Mouse (Mus musculus) limb, embryonic 14.5 days (tissue): ENCODE data around the gene Clec2g. TPM values are rescaled to one million over a fixed set of nuclear protein-coding genes. Genes with fewer than 3 reads are reported as not detected.
"Not testable (repeated sequence)": the region's sequence is repeated elsewhere in the genome, so short reads cannot be mapped to it uniquely, and the experiment has no call there.

Source experiments
- ATAC-seq: fragments of 200-750 bp; cut with Nextera tagmentation; 2 replicates; pipeline ENCODE4 v1.8.0; 2017; ENCODE audit warnings: low read depth, moderate number of reproducible peaks, moderate TSS enrichment; ENCODE audit not compliant: low FRiP score
- DNase-seq: peaks from one replicate; pipeline ENCODE4 v3.0.0-alpha.2; 2015; ENCODE audit warnings: low spot score
- H3K27ac ChIP-seq: fragments of 300-500 bp; sonication (generic); replicated peaks from 2 replicates; pipeline ENCODE4 v1.5.1; 2014; ENCODE audit warnings: low read depth, mild to moderate bottlenecking, low read length, moderate library complexity, mixed read lengths
- H3K27me3 ChIP-seq: fragments of 300-500 bp; sonication (generic); 2 replicates; pipeline ENCODE4 v1.6.1; 2014; ENCODE audit warnings: low read length, mixed read lengths; ENCODE audit not compliant: control insufficient read depth, insufficient read depth
- H3K36me3 ChIP-seq: fragments of 300-500 bp; sonication (generic); 2 replicates; pipeline ENCODE4 v1.6.1; 2014; ENCODE audit warnings: mild to moderate bottlenecking, low read length, moderate library complexity, mixed read lengths; ENCODE audit not compliant: control insufficient read depth, insufficient read depth
- H3K4me1 ChIP-seq: fragments of 300-500 bp; sonication (generic); 2 replicates; pipeline ENCODE4 v1.6.1; 2014; ENCODE audit warnings: antibody characterized with exemption, low read length, mixed read lengths; ENCODE audit not compliant: control insufficient read depth, insufficient read depth
- H3K4me2 ChIP-seq: fragments of 300-500 bp; sonication (generic); replicated peaks from 2 replicates; pipeline ENCODE4 v1.6.1; 2014; ENCODE audit warnings: low read depth, mild to moderate bottlenecking, low read length, moderate library complexity; ENCODE audit not compliant: severe bottlenecking
- H3K4me3 ChIP-seq: fragments of 300-500 bp; sonication (generic); replicated peaks from 2 replicates; pipeline ENCODE4 v1.5.1; 2014; ENCODE audit warnings: low read length
- H3K9ac ChIP-seq: fragments of 300-500 bp; sonication (generic); 2 replicates; pipeline ENCODE4 v1.6.1; 2014; ENCODE audit warnings: mild to moderate bottlenecking, low read depth, low read length, moderate library complexity; ENCODE audit not compliant: severe bottlenecking
- H3K9me3 ChIP-seq: fragments of 300-500 bp; sonication (generic); 2 replicates; pipeline ENCODE4 v1.6.1; 2016; ENCODE audit warnings: low read length; ENCODE audit not compliant: control insufficient read depth
- POLR2A ChIP-seq: fragments of 200-500 bp; IDR thresholded peaks from 2 replicates; pipeline ENCODE4 v1.8.0; 2012; ENCODE audit warnings: inconsistent platforms, mild to moderate bottlenecking, moderate library complexity, borderline replicate concordance; ENCODE audit not compliant: insufficient read depth, insufficient read length; ENCODE audit errors: extremely low read depth
- whole genome bisulfite sequencing: fragments of 180-500 bp; shearing (Covaris S2); extraction: QIAGEN DNeasy Blood & Tissue Kit; methylation state at CpG from one replicate; pipeline ENCODE4 v1.1.7; 2014; 5-methylcytosine and 5-hydroxymethylcytosine counted together
- polyA plus RNA-seq, 2 experiments: library from polyadenylated mRNA; depleted of rRNA in 1 of 2; stranded (reverse) in 1 of 2; unstranded in 1 of 2; fragments of >200 nt; fragmentation: Nextera tagmentation in 1 of 2; extraction: Ambion mirVana in 1 of 2; gene quantifications; 2 replicates each; pipeline versions ENCODE4 v1.2.1 to v1.2.3; 2012 to 2014

Gene Clec2g
- polyA plus RNA-seq, 2 experiments, result 1.1 to 1.7 TPM

- no peak for DNase-seq
- no peak for ATAC-seq
- H3K4me2 ChIP-seq, result no peak overlapping the region
- H3K4me1 ChIP-seq, result no peaks in the 10 kb centered on the region
- no peak overlapping the region for H3K27ac ChIP-seq
- WGBS, result 91% methylated on average over 3 of the region's 3 CpGs
- TF ChIP-seq POLR2A, result no peak
- H3K36me3 ChIP-seq, result no peaks in the 10 kb centered on the region
- H3K9me3 ChIP-seq, result no peaks in the 10 kb centered on the region
- no peak overlapping the region for H3K9ac ChIP-seq
- H3K27me3 ChIP-seq, result no peaks in the 10 kb centered on the region
- no peak overlapping the region for H3K4me3 ChIP-seq
Measured at GRCm38 (mm10) chr6:128973439-128973697, 39.2 kb downstream of the Clec2g start.

- ATAC-seq, DNase-seq, H3K27ac ChIP-seq, H3K9ac ChIP-seq, H3K36me3 ChIP-seq, H3K27me3 ChIP-seq, H3K9me3 ChIP-seq, H3K4me3 ChIP-seq, H3K4me2 ChIP-seq, H3K4me1 ChIP-seq: not testable (repeated sequence)
Measured at GRCm38 (mm10) chr6:128974850-128975249, 40.7 kb downstream of the Clec2g start.

- no peaks in the 10 kb centered on the region for H3K36me3 ChIP-seq
- H3K27me3 ChIP-seq, result no peaks in the 10 kb centered on the region
- no peak for TF ChIP-seq POLR2A
- DNase-seq, result no peak
- H3K9me3 ChIP-seq, result no peaks in the 10 kb centered on the region
- ATAC-seq, result no peak
- H3K4me2 ChIP-seq, result no peak overlapping the region
- no peak overlapping the region for H3K4me3 ChIP-seq
- H3K9ac ChIP-seq, result no peak overlapping the region
- no peaks in the 10 kb centered on the region for H3K4me1 ChIP-seq
- no peak overlapping the region for H3K27ac ChIP-seq
Measured at GRCm38 (mm10) chr6:128976194-128976593, 42.0 kb downstream of the Clec2g start.

- not testable (repeated sequence) for H3K36me3 ChIP-seq, H3K4me1 ChIP-seq, ATAC-seq, H3K9ac ChIP-seq, H3K9me3 ChIP-seq, DNase-seq, H3K27ac ChIP-seq, H3K4me2 ChIP-seq, H3K27me3 ChIP-seq, H3K4me3 ChIP-seq
- WGBS, result 87% methylated on average over 4 of the region's 4 CpGs
Measured at GRCm38 (mm10) chr6:128981951-128982541, 47.9 kb downstream of the Clec2g start.

- H3K27me3 ChIP-seq, result no peaks in the 10 kb centered on the region
- no peak overlapping the region for H3K27ac ChIP-seq
- WGBS, result 42% methylated on average over 2 of the region's 2 CpGs
- TF ChIP-seq POLR2A, result no peak
- H3K9ac ChIP-seq, result no peak overlapping the region
- no peak overlapping the region for H3K4me3 ChIP-seq
- ATAC-seq (no peak), DNase-seq (no peak)
- no peaks in the 10 kb centered on the region for H3K9me3 ChIP-seq
- H3K4me2 ChIP-seq, result no peak overlapping the region
- peaks cover 3% of the 10 kb centered on the region; the same call in 1 of the 2 replicates for H3K4me1 ChIP-seq
- no peaks in the 10 kb centered on the region for H3K36me3 ChIP-seq
Measured at GRCm38 (mm10) chr6:128992337-128992736, 58.2 kb downstream of the Clec2g start.

GRCm38 (mm10) chr6:128992753-128993152 lies 58.6 kb downstream of the Clec2g start:
- Histone ChIP-seq H3K4me1 (peaks cover 3% of the 10 kb centered on the region; the same call in 1 of the 2 replicates), H3K9me3 (no peaks in the 10 kb centered on the region), H3K9ac (no peak overlapping the region), H3K27ac (no peak overlapping the region), H3K27me3 (no peaks in the 10 kb centered on the region), H3K36me3 (no peaks in the 10 kb centered on the region), H3K4me2 (no peak overlapping the region), H3K4me3 (no peak overlapping the region)
- ATAC-seq (no peak), DNase-seq (no peak)
- WGBS, result 56% methylated on average over 3 of the region's 3 CpGs
- no peak for TF ChIP-seq POLR2A
